Mouse (Mus musculus): ENCODE measurements around the gene Cbx1. TPM values are rescaled to one million over a fixed set of nuclear protein-coding genes. Genes with fewer than 3 reads are reported as not detected.

The Cbx1 gene
- polyA plus RNA-seq, 1 experiment from 2014 or later: 112 TPM

GRCm38 (mm10) chr11:96814443-96814842 lies 25.5 kb downstream of the Cbx1 start:
- Histone ChIP-seq H3K9me3 (ENCODE audit: low read depth, low read length) (no peaks in the 10 kb centered on the region), H3K9ac (no peak overlapping the region), H3K4me3 (ENCODE audit: low read depth, low read length) (no peak overlapping the region), H3K36me3 (ENCODE audit: insufficient read depth) (peaks cover 84% of the 10 kb centered on the region), H3K4me1 (ENCODE audit: insufficient read depth) (no peaks in the 10 kb centered on the region), H3K4me2 (no peak overlapping the region), H3K27ac (ENCODE audit: low read depth) (no peak overlapping the region), H3K27me3 (ENCODE audit: insufficient read depth, low read length) (no peaks in the 10 kb centered on the region)
- ATAC-seq (ENCODE audit: insufficient read depth) (no peak), DNase-seq (no peak)
- no peak for TF ChIP-seq CTCF (IDR thresholded peaks at IDR 0.05; ENCODE audit: low read depth)
- WGBS: 73% methylated on average over 2 of the region's 2 CpGs

DNA sequence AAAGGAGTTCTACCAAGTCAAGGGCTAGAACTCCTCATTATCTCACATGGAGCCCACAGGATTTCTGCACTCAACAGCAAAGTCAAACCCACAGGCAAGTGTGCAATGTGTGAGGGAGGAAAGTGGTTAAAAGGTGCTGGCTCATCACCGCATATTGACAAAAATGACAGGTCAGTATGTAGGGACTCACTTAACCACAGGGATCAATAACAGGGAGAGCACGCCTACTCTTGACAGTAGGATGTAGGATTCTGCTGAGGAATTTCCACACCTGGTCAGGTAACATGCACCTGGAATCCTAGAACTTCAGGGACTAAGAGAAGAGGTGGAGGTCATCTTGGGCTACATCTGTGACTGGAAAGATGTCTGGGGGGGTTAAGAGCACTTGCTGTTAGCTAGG lies 27.0 kb downstream of the Cbx1 start:
- no peak overlapping the region for H3K4me3 ChIP-seq (ENCODE audit: low read depth, low read length)
- no peaks in the 10 kb centered on the region for H3K4me1 ChIP-seq (ENCODE audit: insufficient read depth)
- H3K9me3 ChIP-seq (ENCODE audit: low read depth, low read length): no peaks in the 10 kb centered on the region
- no peak overlapping the region for H3K4me2 ChIP-seq
- DNase-seq: no peak
- H3K27ac ChIP-seq (ENCODE audit: low read depth): no peak overlapping the region
- H3K27me3 ChIP-seq (ENCODE audit: insufficient read depth, low read length): no peaks in the 10 kb centered on the region
- WGBS: 95% methylated on average over 2 of the region's 2 CpGs
- peaks cover 85% of the 10 kb centered on the region for H3K36me3 ChIP-seq (ENCODE audit: insufficient read depth)
- no peak for TF ChIP-seq CTCF (IDR thresholded peaks at IDR 0.05; ENCODE audit: low read depth)
- no peak overlapping the region for H3K9ac ChIP-seq
- no peak for ATAC-seq (ENCODE audit: insufficient read depth)

DNA sequence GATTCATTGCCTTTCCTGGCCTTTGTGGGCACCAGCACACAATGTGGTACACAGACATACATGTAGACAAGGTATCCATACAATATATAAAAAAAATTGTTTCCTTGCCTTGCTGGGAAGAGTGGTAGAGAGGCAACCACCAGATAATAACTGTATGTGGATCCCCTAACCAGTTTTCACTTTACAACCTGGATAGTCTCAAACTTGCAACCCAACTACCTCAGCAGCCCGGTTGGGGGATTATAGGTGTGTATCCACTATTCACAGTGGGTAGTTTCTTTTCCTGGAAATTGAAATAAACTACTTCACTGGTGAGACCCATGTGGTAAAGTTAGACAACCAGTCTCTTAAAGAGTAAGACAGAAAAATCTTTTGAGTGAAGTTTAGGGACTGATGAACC lies 27.6 kb downstream of the Cbx1 start:
- ATAC-seq (ENCODE audit: insufficient read depth) (no peak), DNase-seq (no peak)
- no peaks in the 10 kb centered on the region for H3K4me1 ChIP-seq (ENCODE audit: insufficient read depth)
- H3K9me3 ChIP-seq (ENCODE audit: low read depth, low read length): no peaks in the 10 kb centered on the region
- no peak overlapping the region for H3K4me3 ChIP-seq (ENCODE audit: low read depth, low read length)
- H3K27ac ChIP-seq (ENCODE audit: low read depth): no peak overlapping the region
- TF ChIP-seq CTCF (IDR thresholded peaks at IDR 0.05; ENCODE audit: low read depth): no peak
- WGBS: 91% methylated on average over 1 of the region's 1 CpGs
- H3K36me3 ChIP-seq (ENCODE audit: insufficient read depth): peaks cover 88% of the 10 kb centered on the region
- H3K27me3 ChIP-seq (ENCODE audit: insufficient read depth, low read length): no peaks in the 10 kb centered on the region
- H3K9ac ChIP-seq: no peak overlapping the region
- no peak overlapping the region for H3K4me2 ChIP-seq

GRCm38 (mm10) chr11:96816979-96817378 lies 28.1 kb downstream of the Cbx1 start:
- Histone ChIP-seq H3K9me3 (ENCODE audit: low read depth, low read length) (no peaks in the 10 kb centered on the region), H3K4me2 (no peak overlapping the region), H3K9ac (no peak overlapping the region), H3K36me3 (ENCODE audit: insufficient read depth) (peaks cover 92% of the 10 kb centered on the region), H3K27ac (ENCODE audit: low read depth) (no peak overlapping the region), H3K4me3 (ENCODE audit: low read depth, low read length) (no peak overlapping the region), H3K27me3 (ENCODE audit: insufficient read depth, low read length) (no peaks in the 10 kb centered on the region), H3K4me1 (ENCODE audit: insufficient read depth) (no peaks in the 10 kb centered on the region)
- 84% methylated on average over 5 of the region's 5 CpGs for WGBS
- no peak for ATAC-seq (ENCODE audit: insufficient read depth)
- no peak for TF ChIP-seq CTCF (IDR thresholded peaks at IDR 0.05; ENCODE audit: low read depth)
- DNase-seq: no peak

DNA sequence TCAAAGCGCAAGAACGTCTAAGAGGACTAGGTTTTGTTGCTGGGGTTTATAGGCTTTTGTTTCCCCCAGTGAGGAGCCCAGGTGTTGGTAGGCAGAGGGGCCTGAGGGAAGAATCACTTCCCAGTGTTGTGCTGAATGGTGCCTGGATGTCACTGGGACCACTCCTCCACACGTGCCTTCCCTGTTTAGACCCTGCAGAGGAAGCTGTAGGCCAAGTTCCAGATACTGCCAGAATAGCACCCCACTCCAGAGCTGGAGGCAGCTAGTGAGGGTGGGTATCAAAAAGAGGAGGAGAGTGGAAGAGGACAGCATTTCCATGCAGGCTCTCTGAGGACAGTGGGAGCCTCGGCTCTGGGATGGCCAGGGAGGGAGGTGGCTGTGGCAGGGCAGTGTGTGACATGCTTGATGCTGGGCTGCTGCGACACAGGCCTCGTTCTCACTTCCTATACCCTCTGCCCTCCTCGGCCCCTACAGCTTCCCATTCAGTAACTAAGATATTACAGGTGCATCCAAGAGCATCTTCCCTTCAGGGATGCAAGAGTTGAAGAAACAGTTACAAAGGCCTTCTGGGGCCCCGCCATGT lies 29.3 kb downstream of the Cbx1 start:
- DNase-seq: no peak
- H3K9me3 ChIP-seq (ENCODE audit: low read depth, low read length): no peaks in the 10 kb centered on the region

GRCm38 (mm10) chr11:96821956-96822355 lies 33.0 kb downstream of the Cbx1 start:
- no peak for TF ChIP-seq CTCF (IDR thresholded peaks at IDR 0.05; ENCODE audit: low read depth)
- H3K27me3 ChIP-seq (ENCODE audit: insufficient read depth, low read length): no peaks in the 10 kb centered on the region
- H3K36me3 ChIP-seq (ENCODE audit: insufficient read depth): peaks cover 81% of the 10 kb centered on the region
- no peak overlapping the region for H3K4me3 ChIP-seq (ENCODE audit: low read depth, low read length)
- no peak overlapping the region for H3K9ac ChIP-seq
- DNase-seq (no peak), ATAC-seq (ENCODE audit: insufficient read depth) (no peak)
- no peaks in the 10 kb centered on the region for H3K9me3 ChIP-seq (ENCODE audit: low read depth, low read length)
- H3K4me2 ChIP-seq: no peak overlapping the region
- H3K4me1 ChIP-seq (ENCODE audit: insufficient read depth): peaks cover 22% of the 10 kb centered on the region
- H3K27ac ChIP-seq (ENCODE audit: low read depth): no peak overlapping the region
- 86% methylated on average over 10 of the region's 10 CpGs for WGBS

More for the DNA sequence above, 29.3 kb downstream of the Cbx1 start:
- H3K4me2 ChIP-seq: no peak overlapping the region
- TF ChIP-seq CTCF (IDR thresholded peaks at IDR 0.05; ENCODE audit: low read depth): no peak
- no peaks in the 10 kb centered on the region; the same call in 1 of the 2 replicates for H3K4me1 ChIP-seq (ENCODE audit: insufficient read depth)
- no peak overlapping the region for H3K27ac ChIP-seq (ENCODE audit: low read depth)
- no peak overlapping the region for H3K9ac ChIP-seq
- no peaks in the 10 kb centered on the region for H3K27me3 ChIP-seq (ENCODE audit: insufficient read depth, low read length)
- peaks cover 93% of the 10 kb centered on the region for H3K36me3 ChIP-seq (ENCODE audit: insufficient read depth)
- no peak for ATAC-seq (ENCODE audit: insufficient read depth)
- WGBS: 81% methylated on average over 8 of the region's 8 CpGs
- no peak overlapping the region for H3K4me3 ChIP-seq (ENCODE audit: low read depth, low read length)

GRCm38 (mm10) chr11:96822675-96823470 lies 33.9 kb downstream of the Cbx1 start:
- no peaks in the 10 kb centered on the region for H3K27me3 ChIP-seq (ENCODE audit: insufficient read depth, low read length)
- H3K4me1 ChIP-seq (ENCODE audit: insufficient read depth): peaks cover 31% of the 10 kb centered on the region
- peak overlapping the region; percentile 51; the same call in 1 of the 2 replicates for H3K9ac ChIP-seq
- H3K36me3 ChIP-seq (ENCODE audit: insufficient read depth): peaks cover 81% of the 10 kb centered on the region
- no peaks in the 10 kb centered on the region for H3K9me3 ChIP-seq (ENCODE audit: low read depth, low read length)
- ATAC-seq (ENCODE audit: insufficient read depth) (no peak), DNase-seq (no peak)
- 43% methylated on average over 4 of the region's 4 CpGs for WGBS
- H3K4me2 ChIP-seq: peak overlapping the region; percentile 95
- 0 out of 2 replicates have a peak overlapping the region, but pooled peaks have one; percentile 70 for H3K27ac ChIP-seq (ENCODE audit: low read depth)
- peak overlapping the region; percentile 44 for H3K4me3 ChIP-seq (ENCODE audit: low read depth, low read length)
- TF ChIP-seq CTCF (IDR thresholded peaks at IDR 0.05; ENCODE audit: low read depth): no peak

Measured in lung, embryonic 14.5 days (tissue).